Mouse (Mus musculus): Measurements from ENCODE around the gene Itgb4. TPM values are rescaled to one million over a fixed set of nuclear protein-coding genes. Genes with fewer than 3 reads are reported as not detected.

Gene Itgb4
- polyA plus RNA-seq, 1 experiment from 2014 or later: 2.1 TPM

GRCm38 (mm10) chr11:116024356-116024808 is 49.9 kb downstream of the Itgb4 start:
- peaks cover 13% of the 10 kb centered on the region for H3K4me1 ChIP-seq
- peak; percentile 93 for ATAC-seq (ENCODE audit: low FRiP score)
- WGBS: under 1% methylated on average over 37 of the region's 37 CpGs
- peak overlapping the region; percentile 99 for H3K27ac ChIP-seq
- H3K9ac ChIP-seq: peak overlapping the region; percentile 100
- H3K9me3 ChIP-seq (replicated peaks): no peaks in the 10 kb centered on the region
- peak overlapping the region; percentile 97 for H3K4me3 ChIP-seq
- H3K4me2 ChIP-seq (replicated peaks): peak overlapping the region; percentile 59; the same call in 1 of the 2 replicates
- H3K27me3 ChIP-seq: no peaks in the 10 kb centered on the region
- H3K36me3 ChIP-seq: peaks cover 15% of the 10 kb centered on the region

GRCm38 (mm10) chr11:116025056-116025845 is 50.7 kb downstream of the Itgb4 start:
- Histone ChIP-seq H3K4me1 (peaks cover 15% of the 10 kb centered on the region), H3K9ac (no peak overlapping the region), H3K27ac (peak overlapping the region; percentile 66; the same call in 1 of the 2 replicates), H3K9me3 (replicated peaks) (no peaks in the 10 kb centered on the region), H3K36me3 (peaks cover 15% of the 10 kb centered on the region), H3K4me3 (no peak overlapping the region), H3K27me3 (no peaks in the 10 kb centered on the region), H3K4me2 (replicated peaks) (no peak overlapping the region)
- no peak for ATAC-seq (ENCODE audit: low FRiP score)
- 86% methylated on average over 3 of the region's 3 CpGs for WGBS

- H3K27ac ChIP-seq: no peak within 1 kb of the TSS
- H3K4me3 ChIP-seq: no peak within 1 kb of the TSS
- H3K4me1 ChIP-seq: peaks cover 17% of the 10 kb centered on the region
- WGBS: 83% methylated on average over 4 of the region's 4 CpGs
- H3K36me3 ChIP-seq: no peaks in the 10 kb centered on the region
- no peaks in the 10 kb centered on the region for H3K27me3 ChIP-seq
- no peak within 1 kb of the TSS for H3K4me2 ChIP-seq (replicated peaks)
- H3K9ac ChIP-seq: no peak within 1 kb of the TSS
- ATAC-seq (ENCODE audit: low FRiP score): no peak
- no peaks in the 10 kb centered on the region for H3K9me3 ChIP-seq (replicated peaks)
These were observed 53.2 kb downstream of the Itgb4 start, which contains the start of gene H3f3b for GRCm38 (mm10) chr11:116027756-116028155. Gene H3f3b (minus strand): TSS chr11:116027962.

- ATAC-seq (ENCODE audit: low FRiP score): no peak
- no peak overlapping the region for H3K27ac ChIP-seq
- H3K9ac ChIP-seq: no peak overlapping the region
- peaks cover 22% of the 10 kb centered on the region for H3K4me1 ChIP-seq
- H3K27me3 ChIP-seq: no peaks in the 10 kb centered on the region
- no peaks in the 10 kb centered on the region for H3K36me3 ChIP-seq
- H3K4me2 ChIP-seq (replicated peaks): no peak overlapping the region
- no peaks in the 10 kb centered on the region for H3K9me3 ChIP-seq (replicated peaks)
- H3K4me3 ChIP-seq: no peak overlapping the region
- WGBS: 81% methylated on average over 9 of the region's 9 CpGs
These were observed 53.8 kb downstream of the Itgb4 start for GRCm38 (mm10) chr11:116028177-116028865.

GRCm38 (mm10) chr11:116029086-116029865 is 54.8 kb downstream of the Itgb4 start:
- ATAC-seq (ENCODE audit: low FRiP score): no peak
- Histone ChIP-seq H3K27me3 (no peaks in the 10 kb centered on the region), H3K36me3 (no peaks in the 10 kb centered on the region; the same call in 1 of the 2 replicates), H3K4me3 (peak overlapping the region; percentile 67), H3K9ac (peak overlapping the region; percentile 49), H3K4me1 (peaks cover 22% of the 10 kb centered on the region), H3K27ac (peak overlapping the region; percentile 57), H3K9me3 (replicated peaks) (no peaks in the 10 kb centered on the region), H3K4me2 (replicated peaks) (peak overlapping the region; percentile 65)
- WGBS: 82% methylated on average over 6 of the region's 6 CpGs

GRCm38 (mm10) chr11:116030088-116030897 is 55.8 kb downstream of the Itgb4 start, which contains the start of gene Unk:
Gene Unk (plus strand): TSS chr11:116030322.
- H3K4me1 ChIP-seq: peaks cover 22% of the 10 kb centered on the region
- H3K27me3 ChIP-seq: no peaks in the 10 kb centered on the region
- WGBS: under 1% methylated on average over 54 of the region's 67 CpGs
- peak within 1 kb of the TSS; percentile 98 for H3K27ac ChIP-seq
- peak within 1 kb of the TSS; percentile 67 for H3K4me3 ChIP-seq
- peak within 1 kb of the TSS; percentile 90 for H3K9ac ChIP-seq
- peak; percentile 96 for ATAC-seq (ENCODE audit: low FRiP score)
- peaks cover 7% of the 10 kb centered on the region; the same call in 1 of the 2 replicates for H3K36me3 ChIP-seq
- H3K9me3 ChIP-seq (replicated peaks): no peaks in the 10 kb centered on the region
- H3K4me2 ChIP-seq (replicated peaks): peak within 1 kb of the TSS; percentile 75

- peaks cover 22% of the 10 kb centered on the region for H3K4me1 ChIP-seq
- H3K4me3 ChIP-seq: peak overlapping the region; percentile 67
- H3K9me3 ChIP-seq (replicated peaks): no peaks in the 10 kb centered on the region
- H3K27me3 ChIP-seq: no peaks in the 10 kb centered on the region
- 27% methylated on average over 14 of the region's 14 CpGs for WGBS
- ATAC-seq (ENCODE audit: low FRiP score): peak; percentile 33
- H3K27ac ChIP-seq: peak overlapping the region; percentile 98
- H3K9ac ChIP-seq: peak overlapping the region; percentile 90
- H3K36me3 ChIP-seq: peaks cover 7% of the 10 kb centered on the region; the same call in 1 of the 2 replicates
- peak overlapping the region; percentile 75 for H3K4me2 ChIP-seq (replicated peaks)
These were observed 56.7 kb downstream of the Itgb4 start for GRCm38 (mm10) chr11:116030898-116031845.

GRCm38 (mm10) chr11:116034584-116034983 is 60.1 kb downstream of the Itgb4 start:
- Histone ChIP-seq H3K4me3 (no peak overlapping the region), H3K9me3 (replicated peaks) (no peaks in the 10 kb centered on the region), H3K27ac (no peak overlapping the region), H3K4me2 (replicated peaks) (no peak overlapping the region), H3K36me3 (peaks cover 21% of the 10 kb centered on the region), H3K4me1 (peaks cover 22% of the 10 kb centered on the region), H3K9ac (no peak overlapping the region), H3K27me3 (no peaks in the 10 kb centered on the region)
- ATAC-seq (ENCODE audit: low FRiP score): no peak
- 96% methylated on average over 6 of the region's 6 CpGs for WGBS

GRCm38 (mm10) chr11:116036671-116037070 is 62.2 kb downstream of the Itgb4 start:
- Histone ChIP-seq H3K27ac (no peak overlapping the region), H3K4me3 (no peak overlapping the region), H3K36me3 (peaks cover 36% of the 10 kb centered on the region), H3K27me3 (no peaks in the 10 kb centered on the region), H3K9ac (no peak overlapping the region), H3K4me1 (peaks cover 12% of the 10 kb centered on the region), H3K9me3 (replicated peaks) (no peaks in the 10 kb centered on the region), H3K4me2 (replicated peaks) (no peak overlapping the region)
- ATAC-seq (ENCODE audit: low FRiP score): no peak
- 93% methylated on average over 3 of the region's 3 CpGs for WGBS

- Histone ChIP-seq H3K9ac (no peak overlapping the region), H3K9me3 (replicated peaks) (no peaks in the 10 kb centered on the region), H3K4me3 (no peak overlapping the region), H3K27ac (no peak overlapping the region), H3K4me2 (replicated peaks) (no peak overlapping the region), H3K4me1 (peaks cover 4% of the 10 kb centered on the region), H3K27me3 (no peaks in the 10 kb centered on the region), H3K36me3 (peaks cover 43% of the 10 kb centered on the region)
- 95% methylated on average over 9 of the region's 9 CpGs for WGBS
- no peak for ATAC-seq (ENCODE audit: low FRiP score)
These were observed 63.3 kb downstream of the Itgb4 start for GRCm38 (mm10) chr11:116037826-116038225.
